Mouse (Mus musculus) bone marrow, adult 2 months (tissue): Measurements from ENCODE around the gene Pcbp3. TPM values are rescaled to one million over a fixed set of nuclear protein-coding genes. Genes with fewer than 3 reads are reported as not detected.
A peak's percentile ranks its signal among the peaks of the same experiment; 100 is the strongest.

Experiments used
- H3K27ac ChIP-seq: fragments of 200-500 bp; 2 replicates; pipeline ENCODE4 v1.5.1; 2012; ENCODE audit warnings: low read depth, mild to moderate bottlenecking, control low read depth, inconsistent platforms, low read length; ENCODE audit not compliant: control insufficient read depth, poor library complexity, insufficient read depth
- H3K4me1 ChIP-seq: fragments of 200-500 bp; 2 replicates; pipeline ENCODE4 v1.6.1; 2011; ENCODE audit warnings: low read length; ENCODE audit not compliant: control insufficient read depth, insufficient read depth
- H3K4me3 ChIP-seq: fragments of 200-500 bp; replicated peaks from 2 replicates; pipeline ENCODE3; 2011; ENCODE audit warnings: mild to moderate bottlenecking, low read depth, low read length, control low read depth; ENCODE audit not compliant: control insufficient read depth
- CTCF ChIP-seq: fragments of 200-500 bp; IDR thresholded peaks from 2 replicates; pipeline ENCODE4 v1.5.1; 2011; ENCODE audit warnings: low read length, control low read depth; ENCODE audit not compliant: control insufficient read depth, insufficient read depth
- POLR2A ChIP-seq: fragments of 200-500 bp; IDR thresholded peaks from 2 replicates; pipeline ENCODE4 v1.6.1; 2011; ENCODE audit warnings: low read depth, mild to moderate bottlenecking, control low read depth, low read length, borderline replicate concordance; ENCODE audit not compliant: control insufficient read depth
- WGBS: fragments of 180-500 bp; shearing (Covaris S2); methylation state at CpG from one replicate; pipeline ENCODE4 v1.1.7; 2018; 5-methylcytosine and 5-hydroxymethylcytosine counted together
- polyA plus RNA-seq: library from polyadenylated mRNA; stranded (reverse); fragments of >200 nt; gene quantifications from 2 replicates; pipeline ENCODE4 v1.2.4, GENCODE M21; 2011; ENCODE audit warnings: low replicate concordance; ENCODE audit not compliant: missing spikeins, insufficient read depth, insufficient read length

Gene Pcbp3
- polyA plus RNA-seq, 1 experiment = 4.3 TPM

DNA sequence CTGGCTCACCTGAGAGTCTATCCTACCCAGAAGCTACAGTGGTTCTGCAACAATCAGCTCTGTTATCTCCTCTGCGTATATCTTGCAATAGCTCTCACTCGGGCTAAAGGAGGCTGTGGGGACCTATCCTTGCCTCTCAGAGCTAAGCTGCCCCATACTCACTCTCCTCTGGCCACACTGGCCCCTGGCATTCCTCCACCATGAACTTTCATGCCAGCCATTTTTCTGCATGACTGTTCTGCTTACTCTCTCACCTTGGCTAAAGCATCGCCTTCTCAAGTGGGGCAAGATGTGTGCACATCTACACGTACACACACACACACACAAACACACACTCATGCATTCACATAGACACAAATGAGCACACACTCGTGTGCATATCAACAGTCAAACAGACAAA is 115.2 kb downstream of the Pcbp3 start:
- 76% methylated on average over 5 of the region's 5 CpGs for WGBS
- TF ChIP-seq CTCF (no peak), POLR2A (no peak)
- H3K4me3 ChIP-seq = no peak overlapping the region
- H3K4me1 ChIP-seq = no peaks in the 10 kb centered on the region
- H3K27ac ChIP-seq = no peak overlapping the region

DNA sequence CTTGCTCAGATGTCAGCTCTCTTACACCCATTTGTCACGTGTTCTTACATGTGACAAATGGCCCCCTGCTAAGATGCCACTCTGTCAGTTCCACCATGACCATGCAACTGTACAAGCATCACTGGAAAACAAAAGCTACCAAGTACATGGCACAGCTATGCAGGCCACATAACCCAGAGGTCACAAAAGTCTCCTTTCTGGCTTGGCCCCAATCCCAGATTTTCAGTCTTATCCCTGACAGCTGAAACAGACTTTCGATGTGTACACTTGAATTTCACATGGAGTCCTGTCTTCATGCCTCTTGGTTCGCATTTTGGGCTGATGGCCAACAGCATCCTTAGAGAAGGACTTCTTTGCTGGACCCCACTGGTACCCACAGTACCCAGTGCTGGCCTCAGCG is 116.8 kb downstream of the Pcbp3 start:
- H3K27ac ChIP-seq = no peak overlapping the region
- no peaks in the 10 kb centered on the region for H3K4me1 ChIP-seq
- no peak overlapping the region for H3K4me3 ChIP-seq
- 76% methylated on average over 4 of the region's 4 CpGs for WGBS
- no peak for TF ChIP-seq CTCF
- TF ChIP-seq POLR2A = no peak

DNA sequence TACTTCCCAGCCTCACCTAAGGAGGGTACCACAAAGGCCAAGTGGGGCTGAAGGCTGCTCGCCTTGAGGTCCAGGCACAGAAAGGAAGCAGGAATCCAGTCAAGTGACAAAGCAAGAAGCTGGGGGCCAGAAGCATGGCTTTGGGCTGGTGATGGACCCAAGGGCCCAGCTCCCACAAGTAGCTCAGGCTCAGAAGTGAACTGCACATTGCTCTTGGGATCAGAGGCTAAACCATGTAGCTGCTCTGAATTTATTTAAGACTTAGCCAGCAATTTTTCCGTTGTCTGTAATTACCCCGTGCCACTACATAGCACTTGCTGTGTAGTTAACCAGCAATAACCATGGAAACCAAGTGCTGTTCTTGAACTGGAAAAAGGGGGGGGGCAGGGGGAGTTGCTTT is 117.3 kb downstream of the Pcbp3 start:
- no peak overlapping the region for H3K27ac ChIP-seq
- H3K4me1 ChIP-seq = no peaks in the 10 kb centered on the region
- H3K4me3 ChIP-seq = no peak overlapping the region
- 77% methylated on average over 3 of the region's 3 CpGs for WGBS
- TF ChIP-seq CTCF (no peak), POLR2A (no peak)

DNA sequence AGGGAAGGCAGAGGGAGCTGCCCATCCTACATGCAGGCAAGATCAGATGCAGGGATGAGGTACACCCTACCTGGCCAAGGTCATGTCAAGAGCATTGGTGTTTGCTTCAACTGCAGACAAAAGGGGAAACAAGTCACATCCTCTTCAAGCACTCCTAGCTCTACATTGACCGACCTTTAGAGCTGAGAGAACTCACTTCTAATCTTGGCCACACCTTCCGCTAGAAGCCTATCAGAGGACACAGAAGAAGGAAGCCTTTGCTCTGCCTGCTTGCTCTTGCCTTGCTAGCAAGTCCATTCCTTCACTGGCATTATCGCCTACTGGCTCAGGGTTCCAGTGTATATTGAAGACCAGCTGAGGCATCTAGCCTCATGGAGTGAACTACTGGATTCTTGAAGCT is 119.6 kb downstream of the Pcbp3 start:
- no peak overlapping the region for H3K4me3 ChIP-seq
- H3K27ac ChIP-seq = no peak overlapping the region
- WGBS = 63% methylated on average over 3 of the region's 3 CpGs
- TF ChIP-seq CTCF = no peak
- H3K4me1 ChIP-seq = no peaks in the 10 kb centered on the region

DNA sequence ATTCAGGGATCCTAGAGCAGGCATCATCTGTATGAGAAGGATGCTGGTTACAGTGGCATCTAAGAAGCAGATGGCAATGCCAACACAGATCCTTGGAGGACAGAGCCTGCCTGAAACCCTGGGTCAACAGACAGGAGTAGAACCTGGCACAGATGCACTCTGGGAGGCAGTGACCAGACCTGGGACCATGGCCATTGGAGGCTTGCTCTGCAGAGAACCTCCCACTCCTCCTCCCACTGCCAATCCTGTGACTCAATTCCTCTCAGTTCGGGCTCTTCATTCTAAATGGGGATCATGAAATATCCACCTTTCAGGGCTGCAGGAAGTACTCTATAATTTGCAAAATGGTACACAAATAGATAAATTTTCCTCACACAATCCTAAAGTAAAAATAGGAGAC is 120.5 kb downstream of the Pcbp3 start:
- 64% methylated on average over 1 of the region's 1 CpGs for WGBS
- Histone ChIP-seq H3K4me1 (no peaks in the 10 kb centered on the region), H3K4me3 (no peak overlapping the region), H3K27ac (no peak overlapping the region)
- no peak for TF ChIP-seq CTCF

DNA sequence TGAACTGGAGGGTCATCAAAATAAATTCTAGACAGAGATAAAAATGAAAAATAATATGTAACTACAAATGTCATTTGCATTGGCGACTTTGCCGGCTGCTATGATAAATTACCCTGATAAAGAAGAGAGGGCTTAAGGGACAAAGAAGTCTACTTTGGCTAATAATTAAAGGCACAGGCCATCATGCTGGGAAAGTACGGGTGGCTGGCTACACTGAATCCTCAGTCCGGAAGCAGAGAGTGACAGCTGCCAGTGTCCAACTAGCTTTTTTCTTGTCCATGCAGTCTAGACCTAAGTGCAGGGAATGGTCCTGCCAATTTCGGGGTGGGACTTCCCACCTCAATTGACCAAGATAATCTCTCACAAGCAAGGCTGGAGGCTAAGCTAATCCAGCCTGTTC is 121.1 kb downstream of the Pcbp3 start:
- TF ChIP-seq CTCF (no peak), POLR2A (no peak)
- H3K4me1 ChIP-seq = no peaks in the 10 kb centered on the region
- H3K4me3 ChIP-seq = no peak overlapping the region
- no peak overlapping the region for H3K27ac ChIP-seq
- 77% methylated on average over 5 of the region's 5 CpGs for WGBS

DNA sequence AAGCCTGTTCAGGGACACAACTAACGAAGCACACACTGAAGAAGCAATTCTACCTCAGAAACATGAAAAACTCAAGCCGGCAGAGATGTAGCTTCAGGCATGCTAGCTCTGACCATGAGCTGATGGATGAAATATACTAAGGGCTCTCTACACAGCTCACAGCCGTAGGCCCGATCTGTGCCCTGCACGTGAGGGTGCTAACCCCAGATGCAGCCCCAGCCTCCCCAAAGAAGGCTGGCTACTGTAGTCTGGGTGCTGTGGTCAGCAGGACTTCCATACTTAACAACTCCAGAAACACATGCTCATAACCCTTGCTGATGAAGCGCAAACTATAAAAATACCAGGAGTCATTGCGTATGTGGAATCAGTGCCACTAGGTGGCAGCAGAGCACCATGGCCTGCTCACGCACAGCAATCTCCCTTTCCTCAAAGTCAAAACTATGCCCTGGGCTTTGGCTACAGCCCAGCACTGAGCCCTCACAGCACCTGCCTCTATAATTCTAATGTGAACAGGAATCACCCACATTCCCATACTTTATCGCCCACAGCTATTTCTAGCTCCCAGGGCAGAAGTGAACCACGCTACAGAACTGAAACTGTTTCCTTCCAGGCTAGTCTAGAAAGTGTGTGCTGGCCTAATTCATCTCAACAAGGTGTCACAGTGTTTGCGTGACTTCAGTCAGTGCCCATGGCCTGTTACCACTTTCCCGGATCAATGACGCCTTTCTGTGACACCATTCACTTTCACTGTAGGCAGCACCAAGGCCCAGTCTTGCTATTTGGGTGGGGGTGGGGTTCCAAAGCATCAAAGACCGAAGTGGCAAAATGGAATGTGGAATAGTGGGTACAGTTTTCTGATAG is 126.0 kb downstream of the Pcbp3 start:
- Histone ChIP-seq H3K4me1 (no peaks in the 10 kb centered on the region), H3K4me3 (no peak overlapping the region), H3K27ac (no peak overlapping the region)
- peak; percentile 97 for TF ChIP-seq CTCF
- TF ChIP-seq POLR2A = no peak
- 55% methylated on average over 14 of the region's 14 CpGs for WGBS

DNA sequence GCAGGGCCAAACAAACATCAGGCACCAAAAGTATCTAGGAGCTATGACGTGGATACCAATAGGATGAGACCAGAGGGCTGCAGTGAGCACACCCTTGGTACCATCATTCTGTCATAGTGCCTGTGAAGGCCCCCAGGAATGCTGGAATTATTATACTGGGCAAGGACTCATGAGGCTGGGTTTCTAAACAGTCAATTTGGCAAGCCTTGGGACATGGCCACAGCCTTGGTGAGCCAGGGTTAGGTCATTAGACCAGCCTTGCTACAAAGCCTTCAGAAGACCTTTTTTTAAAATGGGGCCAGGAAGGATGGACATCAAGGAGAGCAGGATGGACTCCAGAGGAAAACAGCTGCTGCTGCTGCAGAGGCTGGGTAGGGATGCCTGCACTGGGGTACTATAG is 128.8 kb downstream of the Pcbp3 start:
- H3K4me3 ChIP-seq = no peak overlapping the region
- H3K4me1 ChIP-seq = no peaks in the 10 kb centered on the region
- H3K27ac ChIP-seq = no peak overlapping the region
- 29% methylated on average over 1 of the region's 1 CpGs for WGBS
- no peak for TF ChIP-seq CTCF
- TF ChIP-seq POLR2A = no peak

DNA sequence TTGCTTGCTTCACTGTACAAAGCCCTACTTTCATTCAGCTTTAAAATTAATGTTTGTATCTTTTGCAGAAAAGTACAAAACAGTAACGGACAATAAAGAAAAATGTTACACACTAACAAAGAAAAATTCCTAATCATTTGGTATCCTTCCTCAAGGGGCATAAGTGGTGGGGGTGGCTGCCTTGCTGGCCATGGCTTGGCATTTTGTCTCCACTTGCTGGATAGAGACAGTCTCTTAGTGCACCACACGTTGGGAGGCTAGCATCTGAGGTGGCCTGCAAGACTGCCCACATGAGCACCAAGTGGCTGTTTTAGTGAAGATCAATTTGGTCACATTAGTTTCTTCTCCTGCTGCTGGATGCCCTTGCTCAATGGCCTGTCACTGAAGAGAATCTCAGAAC is 129.8 kb downstream of the Pcbp3 start:
- WGBS = 82% methylated on average over 2 of the region's 2 CpGs
- no peaks in the 10 kb centered on the region for H3K4me1 ChIP-seq
- TF ChIP-seq POLR2A (no peak), CTCF (no peak)
- no peak overlapping the region for H3K27ac ChIP-seq
- no peak overlapping the region for H3K4me3 ChIP-seq
